In the genomic region with DNA sequence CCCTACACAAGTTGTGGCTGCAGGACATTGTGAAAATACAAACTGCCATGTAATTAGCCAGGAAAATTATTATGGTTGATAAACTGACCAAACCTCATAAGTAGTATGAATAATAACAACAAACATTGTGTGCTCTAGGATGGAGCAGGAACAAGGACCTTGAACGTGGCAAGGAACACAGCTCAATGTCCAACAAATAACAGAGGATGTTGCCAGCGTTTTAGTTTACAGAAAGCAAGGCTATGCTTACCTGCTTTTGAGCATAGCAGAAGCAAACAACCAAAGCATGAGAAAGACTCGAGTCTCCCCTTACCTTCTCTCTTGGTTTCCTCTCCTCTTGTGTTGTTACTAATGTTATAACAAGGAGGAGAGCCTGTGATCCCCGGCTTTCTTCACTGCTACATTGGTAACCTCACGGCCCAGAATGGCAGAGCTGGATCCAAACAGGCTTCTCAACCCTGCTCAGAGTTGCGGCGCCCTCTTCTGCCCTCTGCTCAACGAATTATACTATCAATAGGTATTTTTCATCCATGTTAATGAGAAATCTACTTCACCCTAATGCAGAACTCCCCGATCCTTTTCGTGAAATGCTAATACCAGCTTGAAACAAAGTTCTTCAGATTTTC, we compare ENCODE assay signal across 1 mouse cellular context.
TF ChIP-seq lines count a peak whose summit lies in the region.

No protein-coding gene starts in this region.

TF ChIP-seq in MEL, 35 proteins besides CTCF, POLR2A, EP300 and RAD21 (continued from another document):
- TF ChIP-seq MEF2A (IDR thresholded peaks at IDR 0.05; ENCODE audit: extremely low read depth, insufficient replicate concordance, low read depth, low read length, poor library complexity, severe bottlenecking), result 0 out of 2 replicates have a peak, but pooled peaks have one; percentile 6
- TF ChIP-seq UBTF (IDR thresholded peaks at IDR 0.05; ENCODE audit: borderline replicate concordance, insufficient read depth, low read depth, low read length), result no peak
- TF ChIP-seq MAX (IDR thresholded peaks at IDR 0.05; ENCODE audit: low read length), result peak; percentile 29; the same call in 1 of the 2 replicates
